Mouse (Mus musculus) liver, embryonic 11.5 days (tissue): Measurements from ENCODE around the gene Olfr1391. TPM values are rescaled to one million over a fixed set of nuclear protein-coding genes. Genes with fewer than 3 reads are reported as not detected.
"Not testable (repeated sequence)": the region's sequence is repeated elsewhere in the genome, so short reads cannot be mapped to it uniquely, and the experiment has no call there.

Experiments
- ATAC-seq: fragments of 200-750 bp; cut with Nextera tagmentation; replicated peaks from 2 replicates; pipeline ENCODE4 v1.8.0; 2017; ENCODE audit warnings: moderate number of reproducible peaks, mild to moderate bottlenecking, moderate TSS enrichment, moderate library complexity; ENCODE audit not compliant: low FRiP score
- DNase-seq: peaks from one replicate; pipeline ENCODE4 v3.0.0-alpha.2; 2017; ENCODE audit warnings: low spot score
- H3K27ac ChIP-seq: fragments of 300-500 bp; sonication (generic); 2 replicates; pipeline ENCODE4 v1.5.1; 2014; ENCODE audit warnings: mild to moderate bottlenecking, low read depth, low read length, control low read depth
- H3K27me3 ChIP-seq: fragments of 300-500 bp; sonication (generic); replicated peaks from 2 replicates; pipeline ENCODE4 v1.6.1; 2014; ENCODE audit warnings: low read length, mixed read lengths; ENCODE audit not compliant: control insufficient read depth, insufficient read depth
- H3K36me3 ChIP-seq: fragments of 300-500 bp; sonication (generic); 2 replicates; pipeline ENCODE4 v1.6.1; 2014; ENCODE audit warnings: mild to moderate bottlenecking, low read length, moderate library complexity, mixed read lengths; ENCODE audit not compliant: control insufficient read depth, insufficient read depth
- H3K4me1 ChIP-seq: fragments of 300-500 bp; sonication (generic); replicated peaks from 2 replicates; pipeline ENCODE4 v1.6.1; 2014; ENCODE audit warnings: low read length, mixed read lengths; ENCODE audit not compliant: control insufficient read depth, insufficient read depth
- H3K4me2 ChIP-seq: fragments of 300-500 bp; sonication (generic); 2 replicates; pipeline ENCODE4 v1.6.1; 2014; ENCODE audit warnings: mild to moderate bottlenecking, control low read depth, moderate library complexity
- H3K4me3 ChIP-seq: fragments of 300-500 bp; sonication (generic); 2 replicates; pipeline ENCODE4 v1.5.1; 2014; ENCODE audit warnings: low read depth, low read length, control low read depth
- H3K9ac ChIP-seq: fragments of 300-500 bp; sonication (generic); 2 replicates; pipeline ENCODE4 v1.6.1; 2014; ENCODE audit warnings: low read depth, low read length, control low read depth
- H3K9me3 ChIP-seq: fragments of 300-500 bp; sonication (generic); 2 replicates; pipeline ENCODE4 v1.6.1; 2016; ENCODE audit warnings: low read length, inconsistent platforms, mixed read lengths; ENCODE audit not compliant: control insufficient read depth
- WGBS: fragments of 180-500 bp; shearing (Covaris S2); extraction: QIAGEN DNeasy Blood & Tissue Kit; methylation state at CpG from one replicate; pipeline ENCODE4 v1.1.7; 2014; 5-methylcytosine and 5-hydroxymethylcytosine counted together
- polyA plus RNA-seq: library from polyadenylated mRNA; unstranded; fragments of >200 nt; fragmentation: Nextera tagmentation; extraction: Ambion mirVana; gene quantifications from 2 replicates; pipeline ENCODE4 v1.2.1, GENCODE M21; 2014

The Olfr1391 gene
- polyA plus RNA-seq, result not detected in 2 replicates

GRCm38 (mm10) chr11:49322442-49322841 is at the start of gene Olfr1391:
Gene Olfr1391, plus strand, starts transcription at chr11:49322742.
- no peak for DNase-seq
- H3K4me2 ChIP-seq, result no peak within 1 kb of the TSS
- no peaks in the 10 kb centered on the region for H3K9me3 ChIP-seq
- H3K27me3 ChIP-seq, result no peaks in the 10 kb centered on the region
- H3K4me3 ChIP-seq, result no peak within 1 kb of the TSS
- no peaks in the 10 kb centered on the region for H3K4me1 ChIP-seq
- no peak within 1 kb of the TSS for H3K9ac ChIP-seq
- no peaks in the 10 kb centered on the region for H3K36me3 ChIP-seq
- H3K27ac ChIP-seq, result no peak within 1 kb of the TSS
- ATAC-seq, result no peak
- WGBS, result 67% methylated on average over 2 of the region's 2 CpGs

- no peaks in the 10 kb centered on the region for H3K4me1 ChIP-seq
- H3K27me3 ChIP-seq, result no peaks in the 10 kb centered on the region
- no peak overlapping the region for H3K9ac ChIP-seq
- no peak overlapping the region for H3K4me2 ChIP-seq
- WGBS, result 69% methylated on average over 11 of the region's 11 CpGs
- H3K4me3 ChIP-seq, result no peak overlapping the region
- no peaks in the 10 kb centered on the region for H3K9me3 ChIP-seq
- no peak for DNase-seq
- no peak overlapping the region for H3K27ac ChIP-seq
- ATAC-seq, result no peak
- no peaks in the 10 kb centered on the region for H3K36me3 ChIP-seq
These were observed 48.6 kb upstream of the Olfr1391 start for GRCm38 (mm10) chr11:49273834-49274519.

- no peaks in the 10 kb centered on the region for H3K27me3 ChIP-seq
- WGBS, result 55% methylated on average over 3 of the region's 3 CpGs
- H3K36me3 ChIP-seq, result no peaks in the 10 kb centered on the region
- H3K4me3 ChIP-seq, result no peak within 1 kb of the TSS
- no peaks in the 10 kb centered on the region for H3K4me1 ChIP-seq
- H3K4me2 ChIP-seq, result no peak within 1 kb of the TSS
- no peak within 1 kb of the TSS for H3K27ac ChIP-seq
- ATAC-seq (no peak), DNase-seq (no peak)
- H3K9ac ChIP-seq, result no peak within 1 kb of the TSS
- no peaks in the 10 kb centered on the region for H3K9me3 ChIP-seq
These were observed 44.3 kb upstream of the Olfr1391 start, which contains the start of gene Olfr1393 for GRCm38 (mm10) chr11:49278222-49278621. Gene Olfr1393, plus strand, starts transcription at chr11:49278304.

GRCm38 (mm10) chr11:49284982-49285381 is 37.6 kb upstream of the Olfr1391 start, which contains the start of gene Olfr1392:
Gene Olfr1392, plus strand, starts transcription at chr11:49285282.
- not testable (repeated sequence) for H3K27ac ChIP-seq, H3K4me1 ChIP-seq, H3K27me3 ChIP-seq, H3K4me2 ChIP-seq, H3K9ac ChIP-seq, DNase-seq, H3K9me3 ChIP-seq, ATAC-seq, H3K36me3 ChIP-seq, H3K4me3 ChIP-seq
- 53% methylated on average over 1 of the region's 1 CpGs for WGBS

- no peaks in the 10 kb centered on the region for H3K9me3 ChIP-seq
- H3K4me2 ChIP-seq, result no peak overlapping the region
- no peaks in the 10 kb centered on the region for H3K27me3 ChIP-seq
- H3K36me3 ChIP-seq, result no peaks in the 10 kb centered on the region
- no peaks in the 10 kb centered on the region for H3K4me1 ChIP-seq
- no peak for DNase-seq
- WGBS, result 77% methylated on average over 2 of the region's 2 CpGs
- H3K27ac ChIP-seq, result no peak overlapping the region
- no peak overlapping the region for H3K4me3 ChIP-seq
- ATAC-seq, result no peak
- H3K9ac ChIP-seq, result no peak overlapping the region
These were observed 35.3 kb upstream of the Olfr1391 start for GRCm38 (mm10) chr11:49287251-49287650.

- no peak overlapping the region for H3K4me2 ChIP-seq
- H3K27me3 ChIP-seq, result no peaks in the 10 kb centered on the region
- no peak overlapping the region for H3K27ac ChIP-seq
- no peak overlapping the region for H3K9ac ChIP-seq
- ATAC-seq (no peak), DNase-seq (no peak)
- H3K9me3 ChIP-seq, result no peaks in the 10 kb centered on the region
- H3K4me3 ChIP-seq, result no peak overlapping the region
- H3K36me3 ChIP-seq, result no peaks in the 10 kb centered on the region
- no peaks in the 10 kb centered on the region for H3K4me1 ChIP-seq
- 75% methylated on average over 3 of the region's 3 CpGs for WGBS
These were observed 29.8 kb upstream of the Olfr1391 start for GRCm38 (mm10) chr11:49292777-49293176.

- Histone ChIP-seq H3K4me3 (no peak within 1 kb of the TSS), H3K27ac (no peak within 1 kb of the TSS), H3K9ac (no peak within 1 kb of the TSS), H3K4me1 (no peaks in the 10 kb centered on the region), H3K36me3 (no peaks in the 10 kb centered on the region), H3K9me3 (peaks cover 2% of the 10 kb centered on the region; the same call in 1 of the 2 replicates), H3K27me3 (no peaks in the 10 kb centered on the region), H3K4me2 (no peak within 1 kb of the TSS)
- DNase-seq (no peak), ATAC-seq (no peak)
These were observed 18.1 kb upstream of the Olfr1391 start, which contains the start of gene Olfr10 for GRCm38 (mm10) chr11:49304441-49304840. Gene Olfr10, plus strand, starts transcription at chr11:49304741.

GRCm38 (mm10) chr11:49308547-49308946 is 14.0 kb upstream of the Olfr1391 start:
- DNase-seq, result not testable (repeated sequence)

GRCm38 (mm10) chr11:49326726-49327125 is 4.2 kb downstream of the Olfr1391 start:
- Histone ChIP-seq H3K4me3 (no peak overlapping the region), H3K27ac (no peak overlapping the region), H3K27me3 (no peaks in the 10 kb centered on the region), H3K9ac (no peak overlapping the region), H3K9me3 (no peaks in the 10 kb centered on the region), H3K4me1 (no peaks in the 10 kb centered on the region), H3K36me3 (no peaks in the 10 kb centered on the region), H3K4me2 (no peak overlapping the region)
- ATAC-seq (no peak), DNase-seq (no peak)
- WGBS, result 68% methylated on average over 3 of the region's 3 CpGs

More at GRCm38 (mm10) chr11:49308547-49308946, 14.0 kb upstream of the Olfr1391 start:
- not testable (repeated sequence) for H3K4me2 ChIP-seq, H3K4me3 ChIP-seq, H3K27me3 ChIP-seq, H3K27ac ChIP-seq, H3K36me3 ChIP-seq, ATAC-seq, H3K4me1 ChIP-seq, H3K9me3 ChIP-seq, H3K9ac ChIP-seq
- 65% methylated on average over 5 of the region's 5 CpGs for WGBS
